Mouse (Mus musculus) natural killer cell, adult 2 months (primary cell): ENCODE results near the gene BC035044.
"Not testable (repeated sequence)": the region's sequence is repeated elsewhere in the genome, so short reads cannot be mapped to it uniquely, and the experiment has no call there.

Experiments used
- DNase-seq, 2 experiments: peaks; one replicate each; pipeline ENCODE4 v3.0.0; 2022; ENCODE audit warnings: low spot score in 2 of 2

The BC035044 gene

GRCm38 (mm10) chr6:128850671-128851070 lies 40.3 kb downstream of the BC035044 start:
- DNase-seq: no peak

DNA sequence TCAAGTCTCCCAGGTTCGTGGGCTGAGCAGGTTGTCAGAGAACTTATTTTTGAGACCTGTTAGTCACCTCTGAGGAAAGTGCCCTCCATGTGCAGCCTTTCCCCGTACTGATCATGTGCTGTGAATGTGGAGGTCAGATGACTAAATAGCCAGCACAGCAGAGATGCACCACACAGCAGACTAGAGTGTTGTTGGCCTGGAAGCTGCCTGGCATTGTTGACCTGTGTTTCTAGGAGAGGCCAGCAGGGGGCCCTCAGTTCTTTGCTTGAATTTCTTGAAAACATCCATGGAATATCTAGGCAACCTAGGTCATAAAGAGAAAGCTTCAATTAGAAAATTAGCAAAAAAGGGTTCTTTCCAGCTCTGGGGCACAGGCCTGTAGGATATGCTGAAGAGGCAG lies 41.0 kb downstream of the BC035044 start:
- DNase-seq: no peak

DNA sequence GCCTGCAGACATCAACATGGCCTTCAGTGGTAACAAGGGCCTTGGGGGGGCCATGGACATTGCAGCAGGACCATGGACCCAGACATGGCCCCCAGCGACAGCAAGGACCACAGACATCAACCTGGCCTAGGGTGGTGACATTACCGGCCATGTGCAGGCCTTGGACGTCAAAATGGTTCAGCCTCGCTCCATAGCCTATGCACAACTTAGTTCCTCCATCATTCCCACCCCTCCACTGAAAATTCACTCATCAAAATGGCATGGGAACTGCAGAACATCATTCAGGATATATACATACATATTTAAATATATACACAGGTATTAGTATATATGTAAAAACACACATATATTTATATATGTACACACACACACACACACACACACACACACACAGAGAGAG lies 43.5 kb downstream of the BC035044 start:
- DNase-seq: no peak

DNA sequence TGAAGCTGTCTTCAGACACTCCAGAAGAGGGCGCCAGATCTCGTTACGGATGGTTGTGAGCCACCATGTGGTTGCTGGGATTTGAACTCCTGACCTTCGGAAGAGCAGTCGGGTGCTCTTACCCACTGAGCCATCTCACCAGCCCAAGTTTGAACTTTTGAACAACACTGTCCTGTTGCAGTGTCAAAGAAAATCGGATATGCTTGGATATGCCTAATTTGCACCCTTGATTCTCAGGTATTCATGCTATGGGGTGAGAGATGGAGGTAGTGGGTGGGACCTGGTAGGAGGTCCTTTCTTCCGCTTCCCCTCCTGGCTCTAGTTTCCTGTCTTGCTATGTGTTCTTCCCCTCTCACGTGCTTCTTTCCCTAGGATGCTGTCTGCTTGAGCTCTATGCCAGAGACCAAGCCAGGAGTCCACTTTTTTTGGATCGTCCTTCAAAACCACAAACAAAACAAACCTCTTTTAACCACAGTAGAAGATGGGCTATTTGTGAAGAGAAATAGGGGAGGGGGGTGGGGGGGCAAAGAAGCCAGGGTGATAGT lies 44.9 kb downstream of the BC035044 start:
- DNase-seq: no peak

GRCm38 (mm10) chr6:128845319-128845979 lies 45.5 kb downstream of the BC035044 start:
- DNase-seq: peak; percentile 94

GRCm38 (mm10) chr6:128844586-128845080 lies 46.3 kb downstream of the BC035044 start:
- DNase-seq: no peak

GRCm38 (mm10) chr6:128844131-128844530 lies 46.8 kb downstream of the BC035044 start:
- DNase-seq: no peak

GRCm38 (mm10) chr6:128843479-128843992 lies 47.4 kb downstream of the BC035044 start:
- peak; percentile 75 to 79 for DNase-seq

DNA sequence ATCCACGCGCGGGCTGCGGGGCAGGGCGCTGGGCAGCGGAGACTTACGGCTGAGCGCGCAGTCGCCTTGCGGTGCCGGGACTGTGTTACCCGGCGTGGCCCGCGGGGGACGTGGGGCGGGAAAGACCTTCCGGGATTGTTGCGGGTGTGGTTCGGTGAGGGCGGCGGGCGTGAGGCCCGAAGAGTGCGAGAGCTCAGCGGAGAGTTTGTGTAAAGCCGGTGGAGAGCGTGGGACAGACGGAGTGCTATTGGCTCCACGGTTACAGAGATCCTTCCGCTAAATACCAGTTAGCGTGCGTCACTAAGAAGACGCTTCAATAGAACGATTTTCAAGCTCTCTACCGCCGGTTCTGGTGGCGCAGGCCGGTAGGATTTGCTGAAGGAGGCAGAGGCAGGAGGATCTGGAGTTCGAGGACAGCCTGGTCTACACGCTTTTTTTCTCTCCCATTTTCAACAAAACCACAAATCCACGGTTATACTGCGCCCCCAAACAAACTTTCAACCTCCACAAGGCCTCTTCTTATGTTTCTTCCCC lies 47.9 kb downstream of the BC035044 start:
- DNase-seq: peak; percentile 93 to 94

DNA sequence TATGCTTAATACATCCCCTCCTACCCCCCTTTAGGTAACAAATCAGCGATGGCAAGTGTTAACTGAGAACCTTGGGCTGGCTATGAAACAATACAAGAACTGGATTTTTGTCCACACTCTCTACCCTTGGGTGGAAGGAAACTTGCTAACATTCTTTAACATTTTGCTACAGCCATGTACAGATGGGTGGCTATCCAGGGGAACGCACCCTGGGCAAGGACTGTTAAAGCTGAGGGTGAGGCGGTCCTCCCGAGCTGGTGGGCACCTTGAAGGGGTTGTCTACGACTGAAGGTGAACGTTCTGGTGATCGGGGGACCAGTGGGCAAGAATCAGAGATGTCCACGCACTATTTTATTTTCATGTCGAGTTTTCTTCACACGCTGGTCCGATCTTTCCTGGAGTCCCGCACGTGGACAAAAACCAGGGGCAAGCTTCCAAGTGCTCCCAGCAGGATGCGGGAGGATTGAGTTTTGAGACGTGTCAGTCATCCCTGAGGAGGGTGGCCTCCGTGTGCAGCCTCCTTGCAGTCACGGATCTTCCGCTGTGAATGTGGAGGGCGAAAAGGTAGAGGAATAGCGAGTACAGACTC lies 48.5 kb downstream of the BC035044 start:
- no peak for DNase-seq

DNA sequence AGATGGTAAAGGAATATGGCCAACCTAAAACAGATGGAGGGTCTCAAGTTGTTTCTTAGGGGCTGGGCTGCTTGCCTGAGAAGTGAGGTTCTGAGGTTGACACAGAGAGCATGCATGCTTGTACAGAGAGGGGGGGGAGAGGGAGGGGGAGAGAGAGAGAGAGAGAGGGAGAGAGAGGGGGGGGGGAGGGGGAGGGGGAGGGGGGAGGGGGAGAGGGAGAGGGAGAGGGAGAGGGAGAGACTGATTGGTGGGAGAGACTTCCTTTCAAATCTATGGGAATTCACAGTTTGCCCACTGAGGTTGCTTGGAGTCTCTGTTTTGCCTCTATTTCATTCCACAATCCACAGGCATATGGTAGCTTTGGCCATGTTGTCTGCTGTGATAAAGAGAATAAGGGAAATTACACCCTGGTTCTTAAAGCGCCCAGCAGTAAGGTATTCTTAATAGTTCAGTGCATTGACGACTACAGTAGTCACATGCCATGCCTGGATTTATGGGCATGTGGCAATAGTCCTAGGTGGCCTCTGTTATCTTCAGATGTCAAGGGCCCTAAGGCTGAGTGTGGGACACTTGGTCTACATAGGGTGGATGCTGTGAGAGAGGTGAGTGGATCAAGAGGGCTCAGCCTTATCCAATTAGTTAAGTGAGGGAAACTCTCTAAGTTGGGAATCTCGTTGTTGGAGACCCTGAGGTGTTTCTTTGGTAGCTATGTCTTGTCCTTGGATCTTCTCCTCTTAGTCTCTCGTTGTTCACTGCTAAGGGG lies 49.4 kb downstream of the BC035044 start:
- DNase-seq: no peak

DNA sequence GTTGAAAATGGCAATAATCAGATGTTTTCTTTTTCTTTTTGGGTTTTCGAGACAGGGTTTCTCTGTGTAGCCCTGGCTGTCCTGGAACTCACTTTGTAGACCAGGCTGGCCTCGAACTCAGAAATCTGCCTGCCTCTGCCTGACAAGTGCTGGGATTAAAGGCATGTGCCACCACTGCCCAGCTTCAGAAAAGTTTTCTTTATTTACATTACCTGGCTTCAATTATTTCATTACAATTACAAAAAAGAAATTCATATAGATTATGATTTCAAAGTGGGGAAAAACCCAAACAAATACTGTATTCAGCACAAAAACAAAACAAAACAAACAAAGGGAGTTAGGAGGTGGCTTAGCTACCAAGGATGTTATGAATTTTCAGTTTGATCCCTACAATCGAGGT lies 50.3 kb downstream of the BC035044 start:
- DNase-seq: not testable (repeated sequence)

DNA sequence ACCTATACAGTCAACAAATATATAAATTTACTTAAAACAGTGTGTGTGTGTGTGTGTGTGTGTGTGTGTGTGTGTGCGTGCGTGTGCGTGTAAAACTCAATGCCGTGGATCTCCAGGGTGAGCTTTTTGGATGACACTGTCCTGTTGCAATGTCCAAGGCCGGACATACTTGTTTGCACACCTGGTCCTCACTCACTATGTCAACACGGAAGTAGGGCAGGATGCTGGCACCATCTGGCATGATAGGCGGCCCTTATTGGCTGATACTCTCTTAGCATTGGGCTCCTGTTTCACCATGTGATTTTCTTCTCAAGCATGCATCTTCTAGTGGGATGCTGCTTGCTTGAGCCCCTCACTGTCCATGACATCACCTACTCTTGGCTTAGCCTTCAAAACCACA lies 51.0 kb downstream of the BC035044 start:
- DNase-seq: no peak

DNA sequence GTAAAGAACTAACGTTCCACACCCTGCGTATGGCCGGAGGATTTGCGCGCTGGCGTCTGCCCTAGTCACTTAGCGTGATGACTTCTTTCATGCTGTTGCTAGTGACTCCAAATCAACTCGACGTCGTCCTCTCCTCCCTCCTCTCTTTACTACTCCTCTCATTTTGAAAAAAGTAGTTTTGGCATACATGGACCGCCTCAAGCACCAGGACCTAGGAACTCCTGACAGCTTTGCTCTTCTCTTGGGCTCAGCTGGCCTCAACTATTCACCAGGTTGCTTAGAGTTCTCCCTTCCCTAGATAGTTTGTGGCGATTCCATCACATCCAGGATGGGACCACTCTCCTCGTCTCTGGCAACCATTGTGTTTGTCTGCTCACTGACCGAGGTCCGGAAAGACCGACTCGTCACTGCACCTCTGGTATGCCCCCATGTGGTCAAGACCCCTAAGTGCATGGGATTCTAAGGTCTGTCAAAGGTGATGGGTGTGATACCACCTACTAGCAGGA lies 51.6 kb downstream of the BC035044 start:
- peak; percentile 94 to 95 for DNase-seq

GRCm38 (mm10) chr6:128838342-128839265 lies 52.3 kb downstream of the BC035044 start:
- peak; percentile 85 to 90 for DNase-seq

DNA sequence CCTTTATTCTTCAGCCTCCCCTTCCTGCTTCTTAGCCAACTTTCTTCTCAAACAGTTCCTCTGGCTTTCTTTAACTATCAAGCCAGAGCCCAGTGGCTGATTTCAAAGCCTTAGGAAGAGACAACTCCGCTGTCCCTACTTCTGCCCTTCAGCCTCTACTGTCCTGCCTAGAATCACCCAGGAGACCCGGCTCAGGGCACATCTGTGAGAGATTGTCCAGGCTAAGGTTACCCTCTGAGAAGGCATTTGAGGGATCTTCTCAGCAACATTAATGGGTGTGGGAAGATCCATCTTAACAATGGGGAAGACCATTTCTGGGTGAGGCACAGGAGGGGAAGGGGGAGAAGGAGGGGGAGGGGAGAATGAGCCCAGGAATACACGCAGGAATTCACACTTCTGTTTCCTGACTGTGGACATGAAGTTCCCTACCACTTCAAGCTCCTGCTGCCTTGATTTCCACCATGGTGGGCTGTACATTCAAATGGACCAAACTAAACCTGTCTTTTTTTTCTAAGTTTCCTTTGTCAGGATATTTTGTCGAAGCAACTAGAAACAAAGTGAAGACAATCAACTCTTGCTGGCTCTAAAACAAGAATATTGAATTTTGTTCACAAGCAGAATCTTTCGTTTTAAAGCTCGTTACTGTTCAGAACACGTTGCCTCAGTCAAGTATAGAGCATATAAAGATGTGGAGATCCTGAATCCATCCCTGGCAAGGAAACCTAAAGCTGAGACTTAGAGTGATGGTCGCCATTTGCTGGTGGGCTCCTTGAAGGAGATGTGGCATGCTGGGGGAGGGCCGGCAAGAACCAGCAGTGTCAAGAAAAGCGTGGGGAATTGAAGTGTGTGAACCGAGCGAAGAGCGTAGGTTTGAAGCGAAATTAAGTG lies 53.2 kb downstream of the BC035044 start:
- DNase-seq: no peak

DNA sequence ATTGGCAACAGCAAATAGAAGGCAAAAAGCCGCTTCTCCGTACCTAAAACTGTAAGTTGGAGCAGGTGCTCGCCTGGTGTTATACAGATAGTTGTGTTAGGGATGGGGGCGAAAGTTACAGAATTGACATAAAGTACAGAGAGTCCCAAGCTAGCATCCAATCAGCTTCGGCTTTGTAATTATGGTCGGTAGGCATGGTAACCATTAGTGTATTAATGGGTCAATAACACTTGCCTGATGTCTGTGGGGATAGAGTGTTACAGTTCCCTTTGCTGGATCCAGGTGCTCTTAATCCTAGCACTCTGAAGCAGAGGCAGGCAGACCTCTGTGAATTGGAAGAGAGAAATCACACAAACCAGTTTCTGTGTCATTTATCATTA lies 54.0 kb downstream of the BC035044 start:
- no peak for DNase-seq

DNA sequence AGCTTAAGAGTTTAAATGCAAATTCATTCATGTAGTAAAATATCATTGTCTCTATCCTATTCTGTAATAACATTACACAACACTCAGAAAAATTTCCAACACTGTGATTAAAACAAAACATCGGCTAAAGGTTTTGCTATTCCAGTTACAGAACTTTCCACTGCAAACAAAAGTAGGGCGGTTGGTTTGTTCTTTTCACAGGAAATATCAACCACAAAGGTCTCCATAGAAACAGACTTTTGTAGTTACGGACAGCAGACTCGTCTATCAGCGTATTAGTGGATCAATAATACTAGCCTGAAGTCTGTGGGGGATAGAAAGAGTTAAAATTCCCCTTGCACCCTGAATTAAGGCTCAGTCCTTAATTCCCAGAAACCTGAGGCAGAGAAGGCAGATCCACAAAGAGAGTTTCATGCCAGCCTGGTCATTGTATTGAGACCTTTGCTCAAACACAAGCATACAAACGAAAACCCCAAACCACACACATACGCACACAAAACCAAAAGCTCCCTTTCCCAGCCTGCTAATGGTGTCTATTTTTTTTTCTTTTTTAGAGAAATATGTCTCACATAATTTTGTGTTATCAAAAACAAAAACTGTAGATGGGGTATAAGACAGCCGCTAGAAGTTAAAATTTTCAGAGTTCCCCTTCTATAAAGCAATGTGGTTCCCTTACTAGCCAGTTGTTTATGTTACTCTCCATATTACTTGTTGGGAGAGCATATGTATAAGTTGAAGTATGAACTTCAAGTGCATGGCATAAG lies 54.6 kb downstream of the BC035044 start:
- peak; percentile 78 to 91 for DNase-seq

GRCm38 (mm10) chr6:128835571-128835970 lies 55.4 kb downstream of the BC035044 start:
- DNase-seq: peak in 1 of 2 experiments; percentile 43
